Mouse (Mus musculus): ENCODE results near the gene Alpi.

The Alpi gene

DNA sequence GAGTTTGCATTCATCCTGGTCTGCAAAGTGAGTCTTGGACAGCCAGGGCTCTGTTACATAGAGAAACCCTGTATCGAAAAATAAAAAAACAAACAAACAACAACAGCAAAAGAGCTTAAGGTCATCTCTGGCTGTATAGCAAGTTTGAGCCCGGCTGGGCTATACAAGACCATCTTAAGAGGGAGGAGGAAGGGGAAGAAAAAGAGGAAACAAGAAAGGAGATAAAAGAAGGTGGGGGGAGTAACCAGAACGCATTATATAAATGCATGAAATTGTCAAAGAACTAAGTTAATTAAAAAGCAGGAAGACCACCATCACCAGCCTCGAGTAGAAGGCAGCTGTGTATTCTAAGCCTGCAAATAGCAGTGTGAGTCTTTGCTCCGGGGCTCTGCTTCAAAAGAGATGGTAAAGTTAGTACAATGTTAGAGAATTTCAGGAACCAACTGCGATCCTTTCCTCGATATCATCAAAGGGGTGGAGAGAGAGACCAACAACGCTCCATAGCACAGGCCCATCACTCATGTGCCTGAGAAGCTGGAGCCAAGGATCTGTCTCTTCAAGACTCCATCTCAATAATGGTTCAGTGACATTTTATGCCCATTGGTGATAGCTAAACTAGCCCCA is 42.3 kb downstream of the Alpi start:
- DNase-seq: no peak

DNA sequence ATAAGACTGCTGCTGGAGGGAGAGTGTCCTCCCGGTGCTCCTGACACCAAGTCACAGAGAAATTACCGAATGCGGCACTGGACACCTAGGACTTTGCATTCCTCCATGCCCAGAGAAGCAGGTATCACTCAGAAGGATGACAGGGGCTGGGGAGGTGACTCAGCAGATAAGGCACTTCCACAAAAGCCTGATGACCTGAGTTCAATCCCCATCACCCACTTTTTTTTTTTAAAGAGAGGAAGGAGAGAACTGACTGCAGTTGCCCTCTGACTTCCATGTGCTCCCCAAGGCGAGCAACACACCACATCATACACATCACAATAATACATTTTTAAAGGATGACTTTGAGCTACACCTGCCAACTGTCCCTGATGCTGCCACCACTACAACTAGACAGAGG is 44.3 kb downstream of the Alpi start:
- no peak for DNase-seq

DNA sequence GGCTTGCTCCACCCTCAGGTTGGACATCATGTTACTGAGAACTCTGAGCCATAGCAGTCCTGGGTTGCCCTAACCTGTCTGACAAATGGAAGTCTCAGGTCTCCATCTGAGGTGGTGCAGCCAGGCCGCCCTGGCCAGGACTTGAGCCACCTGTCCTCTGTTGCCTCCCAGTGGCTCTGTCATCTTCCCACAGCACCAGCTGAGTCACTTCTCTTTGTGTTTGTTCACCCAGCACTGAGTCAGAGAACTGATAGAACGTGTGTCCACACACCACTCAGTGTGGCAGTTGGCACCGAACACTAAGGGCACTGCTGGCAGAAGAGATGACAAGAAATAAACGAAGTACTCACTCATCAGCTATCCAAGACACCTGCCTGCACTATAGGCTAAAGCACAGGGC is 50.0 kb downstream of the Alpi start:
- DNase-seq: no peak

DNA sequence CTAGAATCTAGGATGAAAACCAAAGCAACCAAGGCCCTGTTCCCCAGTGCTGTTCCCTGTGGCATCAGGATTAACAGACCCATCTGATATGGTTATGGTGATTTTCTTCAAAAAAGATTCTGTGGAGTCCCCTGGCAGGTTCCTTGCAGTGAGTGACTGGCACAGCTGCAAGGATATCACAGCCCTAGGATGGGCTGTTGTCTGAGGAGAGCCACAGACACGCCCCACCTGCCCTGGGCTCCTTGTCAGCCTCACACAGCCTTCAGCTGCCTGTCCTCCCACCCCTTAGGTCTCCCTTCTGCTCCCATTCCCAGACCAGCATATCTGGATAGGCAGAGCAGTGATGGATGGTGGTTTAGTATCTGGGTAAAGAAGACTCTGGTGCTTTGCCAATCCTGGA is 50.7 kb downstream of the Alpi start:
- no peak for DNase-seq

DNA sequence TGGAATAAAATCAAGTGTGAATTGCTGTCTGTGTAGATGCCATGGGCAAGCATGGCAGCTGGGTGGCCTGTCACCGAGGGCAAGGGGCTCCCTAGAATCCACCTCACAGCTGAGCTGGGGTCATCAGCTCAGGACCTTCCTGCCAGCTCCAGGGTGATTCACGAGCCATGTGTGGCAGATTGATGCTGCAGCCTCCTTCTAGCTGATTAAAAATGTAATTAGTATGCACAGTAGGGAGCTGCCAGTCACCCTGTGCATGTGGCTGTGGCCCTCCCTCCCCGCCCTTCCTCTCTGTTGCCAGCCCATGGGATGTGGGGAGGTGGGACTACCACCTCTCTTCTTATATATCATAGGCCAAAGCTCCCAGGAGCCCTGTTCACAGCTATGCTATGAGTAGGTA is 51.3 kb downstream of the Alpi start:
- no peak for DNase-seq

All from thymus, postnatal 4 days (tissue).